Mouse (Mus musculus) adrenal gland, adult 2 months (tissue): ENCODE measurements around the gene Dhdh. TPM values are rescaled to one million over a fixed set of nuclear protein-coding genes. Genes with fewer than 3 reads are reported as not detected.
"Not testable (repeated sequence)": the region's sequence is repeated elsewhere in the genome, so short reads cannot be mapped to it uniquely, and the experiment has no call there.

Experiments
- DNase-seq: peaks from one replicate; pipeline ENCODE4 v3.0.0; 2021
- polyA plus RNA-seq: library from polyadenylated mRNA; depleted of rRNA; stranded (reverse); fragments of >200 nt; gene quantifications from 2 replicates; pipeline ENCODE4 v1.2.3, GENCODE M21; 2012
- total RNA-seq, 2 experiments: library from RNA; stranded (reverse); gene quantifications; 2 replicates each; pipeline ENCODE4 v1.2.3; 2021

Dhdh gene
- total and polyA plus RNA-seq, 3 experiments, result 21.4 to 71.1 (median 55.4) TPM

DNA sequence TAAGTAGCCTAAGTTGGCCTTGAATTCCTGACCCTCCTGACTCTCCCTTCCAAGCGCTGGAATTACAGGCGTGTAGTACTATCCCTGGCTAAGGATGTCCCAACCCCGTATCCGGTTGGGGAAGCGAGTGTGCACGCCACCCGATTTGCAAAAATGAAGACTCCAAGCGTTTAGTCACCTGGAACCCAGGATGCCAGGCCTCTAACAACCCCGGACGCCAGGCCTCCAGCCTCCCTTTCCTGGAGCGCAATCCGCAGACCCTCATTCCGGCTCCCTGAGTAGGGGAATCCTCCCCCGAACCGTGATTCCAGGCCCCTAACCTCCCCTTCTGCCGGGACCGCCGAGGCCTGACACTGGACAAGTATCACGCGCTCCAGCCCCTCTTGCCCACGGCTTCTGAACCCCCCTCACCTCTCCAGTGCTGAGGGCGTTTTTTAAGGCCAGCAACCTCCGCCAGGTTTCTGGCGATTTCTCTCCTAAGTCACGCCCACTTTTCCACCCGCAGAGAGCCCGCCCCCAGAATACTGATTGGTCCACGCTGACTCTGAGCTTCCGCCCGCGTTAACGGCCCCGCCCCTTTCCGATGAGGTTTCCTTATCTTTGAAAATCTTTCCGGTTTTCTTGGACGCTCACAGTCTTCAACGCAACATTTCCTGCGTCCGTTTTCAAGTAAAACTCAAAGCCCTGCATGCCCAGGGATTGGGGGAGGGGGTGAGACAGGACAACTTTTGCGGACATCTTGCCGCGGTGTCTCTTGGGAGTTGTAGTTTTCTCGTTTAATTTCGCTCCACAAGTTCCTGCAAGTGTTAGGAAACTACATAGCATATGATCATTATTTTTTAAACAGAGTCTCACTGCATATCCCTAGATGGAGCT lies 21.5 kb upstream of the Dhdh start, which contains the start of gene Nucb1:
TSS of gene Nucb1 (minus strand) at position 495 of the 876 bp plus-strand sequence.
- DNase-seq, result peak; percentile 94

- no peak for DNase-seq
Measured at GRCm38 (mm10) chr7:45509181-45509882, 20.7 kb upstream of the Dhdh start.

- no peak for DNase-seq
Measured at GRCm38 (mm10) chr7:45508561-45508960, 20.0 kb upstream of the Dhdh start.

GRCm38 (mm10) chr7:45507583-45507982 lies 19.0 kb upstream of the Dhdh start:
- DNase-seq, result no peak

DNA sequence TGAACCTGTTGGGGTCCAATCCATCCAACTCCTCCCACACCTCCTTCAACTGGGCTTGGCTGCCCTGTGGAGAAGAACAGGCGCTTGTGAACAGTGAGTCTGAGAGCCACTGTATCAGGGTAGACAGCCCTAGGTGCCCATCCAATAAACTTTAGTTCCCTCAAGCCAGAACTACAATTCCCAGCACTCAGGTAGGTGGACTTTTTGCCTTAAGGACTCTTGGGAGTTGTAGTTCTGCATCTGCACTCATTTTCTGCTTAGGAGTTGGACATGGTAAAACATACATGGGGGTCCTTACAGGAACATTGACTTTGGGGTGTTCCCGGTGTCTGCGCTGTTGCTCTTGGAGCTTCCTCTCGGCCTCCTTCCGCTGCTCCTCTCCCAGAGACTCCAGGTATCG lies 9.8 kb upstream of the Dhdh start:
- DNase-seq, result no peak

DNA sequence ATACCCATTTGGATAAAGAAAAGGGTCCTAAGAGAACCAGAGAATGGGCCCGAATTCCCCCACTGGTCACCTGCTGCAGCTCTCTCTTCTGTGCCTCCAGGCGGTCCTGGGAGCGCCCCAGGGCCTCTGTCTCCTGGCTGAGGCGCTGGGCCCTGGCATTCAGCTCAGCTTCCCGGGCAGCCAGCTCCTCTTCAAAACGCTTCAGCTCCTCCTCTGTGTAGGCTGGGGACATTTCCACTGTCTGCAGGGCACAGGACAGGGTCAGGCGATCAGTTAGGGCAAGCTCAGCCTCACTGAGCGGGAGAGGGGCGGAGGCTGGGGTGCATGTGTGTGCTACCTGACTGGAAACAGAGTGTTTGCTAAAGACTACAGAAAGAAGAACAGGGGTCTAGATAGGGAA lies 5.9 kb upstream of the Dhdh start:
- DNase-seq, result no peak

- DNase-seq, result no peak
Measured at GRCm38 (mm10) chr7:45492951-45493350, 4.3 kb upstream of the Dhdh start.

DNA sequence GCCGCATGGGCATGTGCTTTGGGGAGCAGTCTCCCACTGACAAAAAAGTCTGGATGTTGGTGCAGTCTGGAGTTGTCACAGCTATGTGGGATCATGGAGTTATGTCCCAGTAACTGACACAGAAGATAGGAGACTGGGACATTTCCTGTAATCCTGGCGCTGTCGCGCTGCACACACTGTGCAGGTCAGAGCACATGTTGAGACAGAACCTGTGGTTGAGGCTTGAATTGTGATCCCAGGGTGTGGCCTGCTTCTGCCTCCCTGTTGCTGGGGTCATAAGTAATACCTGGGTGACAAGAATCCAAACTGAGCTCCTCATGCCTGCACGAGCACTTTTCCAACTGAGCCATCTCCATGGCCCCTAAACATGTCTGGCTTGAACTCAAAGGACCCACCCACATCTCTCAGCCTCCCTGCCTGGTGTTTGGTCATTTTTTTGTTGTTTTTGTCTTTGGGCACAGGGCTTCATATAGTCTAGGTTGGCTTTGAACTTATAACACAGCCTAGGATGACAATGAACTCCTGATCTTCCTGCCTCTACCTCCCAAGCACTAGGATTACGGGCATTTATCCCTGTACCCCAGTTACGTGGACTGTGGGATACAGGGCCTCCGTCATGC lies 3.7 kb upstream of the Dhdh start:
- DNase-seq, result no peak

GRCm38 (mm10) chr7:45491264-45491663 lies 2.7 kb upstream of the Dhdh start:
- DNase-seq, result peak; percentile 75

- DNase-seq, result peak; percentile 57
Measured at GRCm38 (mm10) chr7:45490822-45491221, 2.2 kb upstream of the Dhdh start.

- DNase-seq, result no peak
Measured at GRCm38 (mm10) chr7:45489578-45489977, 973 bp upstream of the Dhdh start.

DNA sequence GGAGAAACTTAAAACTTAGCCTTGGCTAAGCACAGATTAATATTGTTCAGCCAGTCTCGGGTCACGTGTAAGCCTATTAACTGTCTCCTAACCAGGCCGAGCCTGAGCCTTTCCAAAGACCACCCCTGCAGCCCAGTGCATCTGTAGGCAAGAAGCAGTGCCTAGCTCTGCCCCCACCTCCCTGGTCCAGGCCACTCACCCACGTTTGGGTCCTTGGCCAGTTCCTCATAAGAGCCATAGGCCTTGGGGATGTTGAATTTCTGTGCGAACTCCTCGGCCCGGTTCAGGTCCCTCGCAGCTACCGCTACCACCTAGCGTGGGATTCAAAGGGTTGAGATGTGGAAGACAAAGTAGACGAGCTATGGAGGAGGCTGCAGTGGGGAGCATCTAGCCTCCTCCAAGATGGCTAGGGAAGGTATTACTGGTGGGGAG lies 728 bp downstream of the Dhdh start:
- DNase-seq, result no peak

DNA sequence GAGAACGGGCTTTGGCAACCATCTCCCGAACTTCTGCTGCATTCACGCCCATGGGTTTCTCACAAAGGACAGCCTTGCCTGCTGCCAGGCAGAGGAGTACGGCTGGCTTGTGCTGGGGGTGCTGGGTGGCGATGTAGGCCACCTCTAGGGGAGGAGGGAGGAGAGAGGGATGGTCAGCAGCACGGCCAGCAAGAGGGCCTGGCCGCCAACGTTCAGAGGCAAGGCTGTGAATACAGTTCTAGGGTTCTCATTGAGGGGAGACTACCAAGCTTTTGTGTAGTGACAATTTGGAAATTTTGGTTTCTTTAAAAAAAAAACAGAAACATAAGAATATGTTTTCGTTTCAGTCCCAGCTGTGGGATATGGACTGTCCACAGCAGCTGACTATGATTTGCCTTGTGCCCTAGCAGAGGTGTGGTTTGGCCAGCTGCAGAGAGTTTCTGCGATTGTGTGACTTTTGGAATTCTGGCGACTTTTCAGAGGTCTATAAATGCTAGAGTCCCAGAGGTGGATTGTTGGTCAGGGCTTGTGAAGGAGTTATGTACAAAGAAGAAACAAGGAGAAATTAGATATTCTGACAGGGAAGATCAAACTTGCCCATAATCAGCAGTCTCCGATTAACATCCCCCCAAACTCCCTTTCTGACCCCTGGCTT lies 1.7 kb downstream of the Dhdh start, which contains the start of gene Gm45808:
TSS of gene Gm45808 (minus strand) at position 51 of the 655 bp plus-strand sequence.
- no peak for DNase-seq

- DNase-seq, result no peak
Measured at GRCm38 (mm10) chr7:45486158-45486557, 2.4 kb downstream of the Dhdh start.

GRCm38 (mm10) chr7:45484985-45485384 lies 3.6 kb downstream of the Dhdh start:
- peak; percentile 64 for DNase-seq

DNA sequence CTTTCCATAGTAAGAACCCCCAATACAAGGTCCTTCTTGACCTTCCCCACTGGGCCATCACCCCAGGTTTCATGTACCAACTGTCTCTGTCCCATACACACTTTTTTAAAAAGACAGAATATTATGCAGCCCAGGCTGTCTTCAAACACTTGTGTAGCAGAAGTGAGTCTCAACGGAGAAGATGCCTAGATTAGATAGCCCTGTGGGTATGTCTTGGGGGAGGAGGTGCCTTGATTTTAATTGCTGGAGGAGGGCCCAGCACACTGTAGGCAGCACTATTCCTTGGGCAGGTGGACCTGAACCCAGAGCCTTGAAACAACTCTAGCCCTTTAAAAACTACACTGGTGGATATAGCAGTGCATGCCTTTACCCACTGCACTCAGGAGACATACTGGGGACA lies 6.4 kb downstream of the Dhdh start:
- no peak for DNase-seq

DNA sequence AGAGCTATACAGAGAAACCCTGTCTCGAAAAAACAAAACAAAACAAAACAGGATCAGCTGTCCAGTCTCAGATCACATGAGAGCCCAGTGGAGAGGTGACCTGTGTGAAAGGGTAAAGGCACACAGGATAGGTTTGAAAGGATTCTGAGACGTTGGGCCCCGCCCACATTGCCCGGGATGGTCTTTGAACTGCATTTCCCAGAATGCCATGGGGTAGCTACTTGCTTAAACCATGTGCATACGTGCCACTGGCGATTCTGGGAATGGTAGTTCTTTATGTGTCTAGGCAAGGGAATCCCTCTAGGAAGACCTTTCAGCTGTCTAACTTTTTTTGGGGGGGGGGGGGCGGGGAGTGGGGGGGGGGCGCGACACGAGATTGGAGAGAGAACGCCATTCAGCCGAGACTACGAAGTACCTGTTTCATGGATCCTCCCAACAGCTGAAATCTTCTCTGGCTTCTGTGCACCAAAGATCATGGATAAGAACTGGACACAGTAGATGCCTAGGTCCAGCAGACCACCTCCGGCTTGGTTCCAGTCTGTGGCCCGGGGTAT lies 7.2 kb downstream of the Dhdh start, which contains the start of gene Tulp2:
TSS of gene Tulp2 (plus strand) at position 504 of the 554 bp plus-strand sequence.
- peak; percentile 71 for DNase-seq

DNA sequence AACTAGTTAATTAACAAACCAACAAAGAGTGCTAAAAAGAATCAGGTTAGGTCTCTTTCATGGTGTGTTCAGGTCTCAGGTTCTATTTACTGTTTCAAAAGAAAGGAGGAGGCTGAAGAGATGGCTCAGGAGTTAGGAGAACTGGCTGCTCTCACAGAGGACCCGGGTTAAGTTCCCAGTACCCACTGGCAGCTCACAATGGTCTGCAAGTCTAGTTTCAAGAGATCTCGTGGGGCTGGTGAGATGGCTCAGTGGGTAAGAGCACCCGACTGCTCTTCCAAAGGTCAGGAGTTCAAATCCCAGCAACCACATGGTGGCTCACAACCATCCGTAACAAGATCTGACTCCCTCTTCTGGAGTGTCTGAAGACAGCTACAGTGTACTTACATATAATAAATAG lies 8.3 kb downstream of the Dhdh start:
- DNase-seq, result not testable (repeated sequence)

- no peak for DNase-seq
Measured at GRCm38 (mm10) chr7:45478774-45479173, 9.8 kb downstream of the Dhdh start.

- peak; percentile 71 for DNase-seq
Measured at GRCm38 (mm10) chr7:45477003-45477402, 11.6 kb downstream of the Dhdh start.

GRCm38 (mm10) chr7:45476453-45476852 lies 12.2 kb downstream of the Dhdh start:
- DNase-seq, result no peak
